Comparison of ENCODE assay signal across 8 mouse cellular contexts in the genomic region with DNA sequence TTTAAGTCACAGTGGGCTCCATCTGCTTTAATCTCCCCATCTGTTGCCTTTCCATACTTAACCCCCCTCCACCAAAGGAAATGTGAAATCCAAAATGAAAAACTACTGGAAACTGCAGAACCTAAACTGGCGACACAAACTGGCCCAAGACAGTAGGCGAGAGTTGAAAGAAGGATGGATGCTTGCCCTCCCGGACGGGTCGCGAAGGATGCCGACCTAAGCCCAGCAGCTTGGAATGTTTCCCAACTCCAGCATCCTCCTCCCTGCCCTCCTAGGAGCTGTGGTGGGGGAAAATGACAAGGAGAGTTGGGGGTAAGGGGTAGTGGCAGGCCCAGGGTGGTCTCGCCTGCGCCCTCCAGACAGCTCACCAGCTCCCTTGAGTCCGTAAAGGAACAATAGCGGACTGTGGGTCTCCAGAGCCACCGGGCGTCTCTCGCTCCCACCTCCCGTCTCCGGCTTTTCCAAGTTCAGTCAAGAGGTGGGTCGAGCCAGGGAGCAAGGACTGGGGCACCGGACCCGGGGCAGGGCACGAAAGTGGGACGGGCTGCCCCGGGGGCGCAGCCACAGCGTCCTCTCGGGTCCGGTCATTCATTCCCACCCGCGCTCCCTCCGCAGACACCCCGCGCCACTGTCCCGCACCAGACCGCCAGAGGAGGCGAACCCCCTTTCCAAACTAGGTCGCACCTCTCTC. TPM values are rescaled to one million over a fixed set of nuclear protein-coding genes. Genes with fewer than 3 reads are reported as not detected.
DNase-seq lines count a peak whose midpoint lies in the region; ATAC-seq lines count a peak whose summit lies in the region.

No protein-coding gene starts in this region.

- peaks cover 17% of the 10 kb centered on the region; the same call in 1 of the 2 replicates for H3K27me3 ChIP-seq in heart, embryonic 14.5 days (ENCODE audit: control insufficient read depth, insufficient read depth, low read length)
- no peaks in the 10 kb centered on the region for H3K27me3 ChIP-seq in midbrain, embryonic 15.5 days (replicated peaks)

- ATAC-seq in heart, embryonic 14.5 days (ENCODE audit: insufficient number of reproducible peaks, insufficient read depth, low FRiP score, low read depth) = 0 out of 2 replicates have a peak, but pooled peaks have one; percentile 29
- peak; percentile 66 for ATAC-seq in midbrain, embryonic 15.5 days (replicated peaks)

- H3K9me3 ChIP-seq in heart, embryonic 14.5 days (ENCODE audit: control insufficient read depth, low read length) = peaks cover 11% of the 10 kb centered on the region; the same call in 1 of the 2 replicates
- no peaks in the 10 kb centered on the region for H3K9me3 ChIP-seq in midbrain, embryonic 15.5 days

- peak overlapping the region; percentile 48 to 76 for H3K27ac ChIP-seq in heart, embryonic 14.5 days (replicated peaks in 1 of 2; ENCODE audit: control insufficient read depth in 1 of 2, insufficient read depth in 1 of 2, low read depth in 2 of 2, low read length in 2 of 2)
- H3K27ac ChIP-seq in midbrain, embryonic 15.5 days = peak overlapping the region; percentile 57

- peak overlapping the region; percentile 80 for H3K9ac ChIP-seq in heart, embryonic 14.5 days (ENCODE audit: low read length)
- peak overlapping the region; percentile 71 for H3K9ac ChIP-seq in midbrain, embryonic 15.5 days

- H3K36me3 ChIP-seq in heart, embryonic 14.5 days (ENCODE audit: control insufficient read depth, insufficient read depth, low read length) = no peaks in the 10 kb centered on the region
- H3K36me3 ChIP-seq in midbrain, embryonic 15.5 days (replicated peaks) = no peaks in the 10 kb centered on the region

- peak; percentile 10 for DNase-seq in right cerebral cortex, postnatal 4 days
- DNase-seq in right cerebral cortex, postnatal 14 days = no peak
- peak; percentile 4 to 7 for DNase-seq in cerebellum, postnatal 36 days
- peak; percentile 46 for DNase-seq in kidney, postnatal 14 days
- DNase-seq in left cerebral cortex, adult 18-20 months (ENCODE audit: low spot score in 2 of 2) = no peak
- DNase-seq in layer of hippocampus, adult 8-10 months (ENCODE audit: low spot score in 2 of 2) = no peak

- WGBS in heart, embryonic 14.5 days = under 1% methylated on average over 32 of the region's 35 CpGs
- WGBS in midbrain, embryonic 15.5 days = under 1% methylated on average over 35 of the region's 35 CpGs

- peaks cover 0 to 3% of the 10 kb centered on the region in 2 experiments; a peak in 2 of 4 replicates for H3K4me1 ChIP-seq in heart, embryonic 14.5 days (ENCODE audit: control insufficient read depth in 2 of 2, insufficient read depth in 2 of 2, low read length in 2 of 2)
- peaks cover 31% of the 10 kb centered on the region for H3K4me1 ChIP-seq in midbrain, embryonic 15.5 days

- peak overlapping the region; percentile 98 for H3K4me2 ChIP-seq in heart, embryonic 14.5 days (ENCODE audit: low read length)
- H3K4me2 ChIP-seq in midbrain, embryonic 15.5 days = peak overlapping the region; percentile 99

- H3K4me3 ChIP-seq in heart, embryonic 14.5 days (ENCODE audit: control insufficient read depth in 1 of 2, insufficient read depth in 1 of 2, low read depth in 1 of 2, low read length in 2 of 2) = peak overlapping the region; percentile 63 to 65
- H3K4me3 ChIP-seq in midbrain, embryonic 15.5 days = peak overlapping the region; percentile 88

RNA-seq across cellular contexts. Expression of gene Rai14, which starts 0.7 kb away (rescaled TPM):
- polyA plus RNA-seq in heart, embryonic 14.5 days (2014; fragmentation: Nextera tagmentation; extraction: Ambion mirVana) = 12.9 and 14.9 TPM in 2 replicates
- 14.0 and 14.5 TPM in 2 replicates for polyA plus RNA-seq in midbrain, embryonic 15.5 days (2015; fragmentation: Nextera tagmentation; extraction: Ambion mirVana)
- total RNA-seq in left cerebral cortex, adult 18-20 months (2021) = 10 to 100 TPM in 1 of 2 experiments, 1 to 10 TPM in 1; 7.3 to 11.1 TPM
- total RNA-seq in layer of hippocampus, adult 8-10 months (2022) = 10 to 100 TPM in 1 of 4 experiments, 1 to 10 TPM in 3; 6.0 to 10.8 (median 7.0) TPM

Comparison
In these comparisons a context has a peak if more than half of its experiments do, and no peak if none do; other contexts are left out.
1. DNase-seq: peak in right cerebral cortex, postnatal 4 days (single experiment), cerebellum, postnatal 36 days (2 of 2) and kidney, postnatal 14 days (single experiment); none in right cerebral cortex, postnatal 14 days (single experiment), left cerebral cortex, adult 18-20 months (0 of 2) and layer of hippocampus, adult 8-10 months (0 of 2).